10 mouse cellular contexts compared by ENCODE assay signal in the genomic region with DNA sequence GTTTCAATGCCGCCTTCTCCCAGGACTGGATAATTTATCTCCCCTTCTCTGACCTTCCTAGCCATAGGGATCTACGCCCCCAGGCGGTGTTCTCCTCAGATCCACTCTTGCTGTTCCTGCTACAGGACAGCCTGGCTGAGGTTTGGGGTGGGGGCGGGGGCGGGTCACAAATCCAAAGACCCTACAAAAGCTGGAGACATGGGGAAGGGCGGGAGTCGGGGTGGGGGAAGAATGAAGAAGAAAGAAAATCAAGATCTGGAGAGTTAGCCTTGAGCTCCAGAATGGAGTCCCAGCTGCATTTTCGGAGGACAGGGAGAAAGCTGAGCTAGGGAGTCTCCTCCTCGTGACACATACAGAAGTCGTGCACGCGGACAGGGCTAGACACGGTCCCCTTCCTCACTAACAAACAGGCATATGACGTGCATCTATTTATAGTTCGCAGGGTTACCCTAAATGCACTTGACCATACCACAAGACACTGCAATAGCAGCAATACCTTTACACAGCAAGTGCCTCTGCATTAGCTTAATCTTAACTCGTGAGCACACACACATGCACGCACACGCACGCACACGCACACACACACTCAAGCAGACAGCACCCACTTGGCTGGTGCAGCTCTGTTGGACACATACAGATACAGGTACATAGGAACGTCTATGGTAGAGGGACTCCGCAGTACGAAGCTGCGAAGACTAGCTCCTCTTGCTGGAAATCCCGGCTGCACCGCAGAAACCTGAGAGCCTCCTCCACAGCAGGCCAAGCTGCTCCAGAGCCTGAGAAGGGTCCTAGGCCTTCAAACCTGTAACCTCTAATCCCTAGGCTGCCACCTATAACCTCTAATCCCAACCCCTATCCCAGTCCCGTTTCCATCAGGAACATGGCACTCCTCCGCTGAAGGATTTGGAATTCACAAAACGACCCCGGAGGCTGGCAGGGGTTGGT. TPM values are rescaled to one million over a fixed set of nuclear protein-coding genes. Genes with fewer than 3 reads are reported as not detected.
DNase-seq lines count a peak whose midpoint lies in the region; ATAC-seq and TF ChIP-seq lines count a peak whose summit lies in the region.
"Had no signal": no experiment of that assay in that cellular context is flagged by ENCODE, and none has a peak within 500 bp of the region (broad histone marks: within the 10 kb centered on the region; RNA-seq: fewer than 3 reads in every experiment).

No protein-coding gene starts in this region.

- H3K36me3 ChIP-seq in embryonic facial prominence, embryonic 11.5 days (replicated peaks; ENCODE audit: control insufficient read depth, insufficient read depth, low read depth, low read length), result no peaks in the 10 kb centered on the region
- H3K36me3 ChIP-seq in limb, embryonic 10.5 days, result no peaks in the 10 kb centered on the region
- H3K36me3 ChIP-seq: G1E had no signal

- TF ChIP-seq CTCF in layer of hippocampus, adult 2 months (conservative IDR thresholded peaks at IDR 0.05), result no peak
- TF ChIP-seq CTCF in olfactory bulb, adult 2 months (IDR thresholded peaks at IDR 0.05; ENCODE audit: insufficient read depth, low read depth, low read length), result no peak

- H3K4me1 ChIP-seq in embryonic facial prominence, embryonic 11.5 days (ENCODE audit: control insufficient read depth, insufficient read depth, low read length), result peaks cover 5% of the 10 kb centered on the region; the same call in 1 of the 2 replicates
- peaks cover 45% of the 10 kb centered on the region for H3K4me1 ChIP-seq in limb, embryonic 10.5 days
- peaks cover 30% of the 10 kb centered on the region for H3K4me1 ChIP-seq in olfactory bulb, adult 2 months (ENCODE audit: control insufficient read depth, insufficient read depth, low read length)

- peaks cover 87% of the 10 kb centered on the region for H3K27me3 ChIP-seq in embryonic facial prominence, embryonic 11.5 days (ENCODE audit: control insufficient read depth, insufficient read depth, low read length)
- peaks cover 100% of the 10 kb centered on the region for H3K27me3 ChIP-seq in limb, embryonic 10.5 days (ENCODE audit: low read depth, poor library complexity, severe bottlenecking)

- TF ChIP-seq POLR2A in olfactory bulb, adult 2 months (IDR thresholded peaks at IDR 0.05; ENCODE audit: insufficient read depth, low read depth, low read length), result no peak

- 2% methylated on average over 30 of the region's 30 CpGs for WGBS in embryonic facial prominence, embryonic 11.5 days
- WGBS in limb, embryonic 10.5 days, result 3% methylated on average over 30 of the region's 30 CpGs
- 3% methylated on average over 30 of the region's 30 CpGs for WGBS in olfactory bulb, adult 2 months

- no peaks in the 10 kb centered on the region; the same call in 1 of the 2 replicates for H3K9me3 ChIP-seq in embryonic facial prominence, embryonic 11.5 days (replicated peaks; ENCODE audit: control insufficient read depth, low read length)
- H3K9me3 ChIP-seq in limb, embryonic 10.5 days (replicated peaks), result no peaks in the 10 kb centered on the region

- H3K4me3 ChIP-seq in layer of hippocampus, adult 2 months, result peak overlapping the region; percentile 3; the same call in 1 of the 2 replicates
- H3K4me3 ChIP-seq in embryonic facial prominence, embryonic 11.5 days (ENCODE audit: low read depth, low read length), result no peak overlapping the region
- no peak overlapping the region for H3K4me3 ChIP-seq in limb, embryonic 10.5 days
- peak overlapping the region; percentile 96 for H3K4me3 ChIP-seq in olfactory bulb, adult 2 months (ENCODE audit: insufficient read depth, low read depth, low read length)

- no peak overlapping the region for H3K27ac ChIP-seq in layer of hippocampus, adult 2 months
- H3K27ac ChIP-seq in embryonic facial prominence, embryonic 11.5 days (replicated peaks; ENCODE audit: low read depth, low read length), result no peak overlapping the region
- H3K27ac ChIP-seq in limb, embryonic 10.5 days, result no peak overlapping the region
- H3K27ac ChIP-seq in olfactory bulb, adult 2 months (ENCODE audit: insufficient read depth, low read depth, low read length), result peak overlapping the region; percentile 98

- DNase-seq in layer of hippocampus, adult 2 months (ENCODE audit: low spot score in 2 of 2), result no peak
- DNase-seq in layer of hippocampus, adult 9-11 months, result no peak
- DNase-seq in embryonic facial prominence, embryonic 11.5 days (ENCODE audit: low spot score), result peak; percentile 26
- DNase-seq in limb, embryonic 10.5 days (ENCODE audit: low spot score), result peak; percentile 57
- no peak for DNase-seq in layer of hippocampus, adult 11-12 months (ENCODE audit: low spot score)
- no peak for DNase-seq in urinary bladder, postnatal 4 days (ENCODE audit: low spot score in 2 of 2)
- DNase-seq in gastrocnemius, postnatal 10 days, result no peak

- ATAC-seq in embryonic facial prominence, embryonic 11.5 days (replicated peaks; ENCODE audit: insufficient number of reproducible peaks, low FRiP score, low TSS enrichment, low read depth), result no peak

- H3K9ac ChIP-seq in embryonic facial prominence, embryonic 11.5 days (replicated peaks; ENCODE audit: low read length), result no peak overlapping the region

- H3K4me2 ChIP-seq in embryonic facial prominence, embryonic 11.5 days (ENCODE audit: low read depth, low read length), result no peak overlapping the region

RNA-seq across cellular contexts. Expression of a gene that starts 1.4 kb away (rescaled TPM):
- total RNA-seq in layer of hippocampus, adult 2 months (2021), result 10 to 100 TPM; 63.9 to 65.4 TPM
- polyA plus RNA-seq in embryonic facial prominence, embryonic 11.5 days (2014; fragmentation: Nextera tagmentation; extraction: Ambion mirVana), result 0.27 and 0.71 TPM in 2 replicates
- polyA plus RNA-seq in limb, embryonic 10.5 days (2016; fragmentation: Nextera tagmentation; extraction: Ambion mirVana), result not detected in 2 replicates
- not detected in 2 replicates for polyA plus RNA-seq in olfactory bulb, adult 2 months (2012; ENCODE audit: insufficient read depth, insufficient read length, low replicate concordance, missing spikeins)
- total RNA-seq in gastrocnemius, postnatal 10 days (2021), result under 1 TPM in 1 of 2 experiments, not detected in 1; 0.11 TPM
- total RNA-seq: G1E had no signal
- polyA plus RNA-seq: G1E; heart, embryonic 14.5 days had no signal

RNA-seq across cellular contexts. Expression of a gene that starts 12.7 kb away (rescaled TPM):
- total RNA-seq in layer of hippocampus, adult 2 months (2021), result 10 to 100 TPM; 11.3 to 12.8 TPM
- 15.8 and 16.5 TPM in 2 replicates for polyA plus RNA-seq in embryonic facial prominence, embryonic 11.5 days (2014; fragmentation: Nextera tagmentation; extraction: Ambion mirVana)
- 13.8 and 16.2 TPM in 2 replicates for polyA plus RNA-seq in limb, embryonic 10.5 days (2016; fragmentation: Nextera tagmentation; extraction: Ambion mirVana)
- not detected in 2 replicates for polyA plus RNA-seq in olfactory bulb, adult 2 months (2012; ENCODE audit: insufficient read depth, insufficient read length, low replicate concordance, missing spikeins)
- total RNA-seq in gastrocnemius, postnatal 10 days (2021), result 1 to 10 TPM; 4.1 to 6.2 TPM

RNA-seq across cellular contexts. Expression of a gene that starts 53.2 kb away (rescaled TPM):
- 100 to 1,000 TPM; 147 to 150 TPM for total RNA-seq in layer of hippocampus, adult 2 months (2021)
- polyA plus RNA-seq in embryonic facial prominence, embryonic 11.5 days (2014; fragmentation: Nextera tagmentation; extraction: Ambion mirVana), result 2.2 and 2.3 TPM in 2 replicates
- 4.4 TPM in 2 replicates for polyA plus RNA-seq in limb, embryonic 10.5 days (2016; fragmentation: Nextera tagmentation; extraction: Ambion mirVana)
- polyA plus RNA-seq in olfactory bulb, adult 2 months (2012; ENCODE audit: insufficient read depth, insufficient read length, low replicate concordance, missing spikeins), result 72.6 TPM in 1 of 2 replicates, not detected in the other
- total RNA-seq in gastrocnemius, postnatal 10 days (2021), result 1 to 10 TPM; 8.3 to 9.0 TPM
- polyA plus RNA-seq: G1E had no signal

Comparison
In these comparisons a context has a peak if more than half of its experiments do, and no peak if none do; other contexts are left out.
1. DNase-seq: peak in embryonic facial prominence, embryonic 11.5 days (single experiment) and limb, embryonic 10.5 days (single experiment); none in layer of hippocampus, adult 2 months (0 of 2), layer of hippocampus, adult 9-11 months (single experiment), layer of hippocampus, adult 11-12 months (single experiment), urinary bladder, postnatal 4 days (0 of 2) and gastrocnemius, postnatal 10 days (single experiment).
2. H3K4me3 ChIP-seq: peak in layer of hippocampus, adult 2 months (single experiment) and olfactory bulb, adult 2 months (single experiment); none in embryonic facial prominence, embryonic 11.5 days (single experiment) and limb, embryonic 10.5 days (single experiment).
3. RNA of a gene that starts 12.7 kb away (polyA plus RNA-seq): 15.8 to 16.5 TPM in embryonic facial prominence, embryonic 11.5 days and 13.8 to 16.2 TPM in limb, embryonic 10.5 days; not detected in olfactory bulb, adult 2 months; every median in the first group is over 10 times any median in the second.